Mouse (Mus musculus): ENCODE results near the gene Prr23a2. TPM values are rescaled to one million over a fixed set of nuclear protein-coding genes. Genes with fewer than 3 reads are reported as not detected.
"Not testable (repeated sequence)": the region's sequence is repeated elsewhere in the genome, so short reads cannot be mapped to it uniquely, and the experiment has no call there.

Gene Prr23a2
- polyA plus RNA-seq (2012; rRNA removed): not detected in 2 replicates

GRCm38 (mm10) chr9:98856210-98856609 is at the start of gene Prr23a2:
Gene Prr23a2, plus strand, starts transcription at chr9:98856494.
- 73% methylated on average over 18 of the region's 18 CpGs for WGBS

DNA sequence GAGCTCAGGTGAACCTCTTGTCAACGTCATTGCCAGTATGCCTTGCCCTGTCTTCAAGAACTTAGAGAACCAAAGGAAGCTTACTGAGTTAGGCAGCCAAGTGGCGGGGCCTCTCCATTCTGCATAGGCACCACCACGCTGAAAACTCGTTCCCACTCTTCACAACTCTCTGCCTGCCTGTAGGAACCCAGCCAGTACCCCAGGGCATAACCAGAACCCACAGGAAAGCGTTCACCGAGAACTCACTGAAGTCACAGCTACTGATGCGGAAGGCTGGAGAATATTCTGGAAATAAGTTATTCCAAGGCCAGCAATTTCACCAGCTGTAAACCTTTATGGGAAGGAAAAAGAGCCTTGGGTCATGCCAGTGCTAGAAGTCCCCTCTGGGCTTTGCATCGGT is 48.7 kb upstream of the Prr23a2 start:
- no peak for DNase-seq (ENCODE audit: low read depth, low spot score)
- 83% methylated on average over 8 of the region's 8 CpGs for WGBS

More at GRCm38 (mm10) chr9:98856210-98856609, at the start of gene Prr23a2:
- no peak for DNase-seq (ENCODE audit: low read depth, low spot score)

GRCm38 (mm10) chr9:98809526-98809925 is 46.8 kb upstream of the Prr23a2 start:
- DNase-seq (ENCODE audit: low read depth, low spot score): not testable (repeated sequence)

GRCm38 (mm10) chr9:98816066-98816465 is 40.2 kb upstream of the Prr23a2 start:
- DNase-seq (ENCODE audit: low read depth, low spot score): no peak
- 47% methylated on average over 3 of the region's 3 CpGs for WGBS

More at GRCm38 (mm10) chr9:98809526-98809925, 46.8 kb upstream of the Prr23a2 start:
- 48% methylated on average over 2 of the region's 2 CpGs for WGBS

GRCm38 (mm10) chr9:98817592-98817991 is 38.7 kb upstream of the Prr23a2 start:
- 82% methylated on average over 7 of the region's 7 CpGs for WGBS
- DNase-seq (ENCODE audit: low read depth, low spot score): no peak

- no peak for DNase-seq (ENCODE audit: low read depth, low spot score)
- 65% methylated on average over 5 of the region's 5 CpGs for WGBS
These were observed 37.3 kb upstream of the Prr23a2 start for GRCm38 (mm10) chr9:98818971-98819370.

DNA sequence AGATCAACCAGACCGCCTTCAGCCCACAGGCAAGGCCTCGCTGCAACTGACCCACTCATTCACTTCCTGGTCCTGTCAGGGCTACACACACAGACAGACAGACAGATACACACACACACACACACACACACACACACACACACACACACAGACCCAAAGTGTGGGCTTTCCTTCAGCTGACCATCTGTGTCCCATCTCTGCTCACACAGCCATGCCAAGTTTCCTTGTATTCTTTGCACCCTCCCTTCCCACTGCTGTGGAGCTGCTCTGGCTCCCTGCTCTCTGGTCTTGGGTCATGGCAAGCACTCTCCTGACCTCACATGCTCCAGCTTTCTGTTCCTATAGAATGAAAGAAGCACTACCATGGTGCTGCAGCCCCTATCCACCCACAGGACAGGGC is 36.8 kb upstream of the Prr23a2 start:
- DNase-seq (ENCODE audit: low read depth, low spot score): no peak
- WGBS: 78% methylated on average over 2 of the region's 2 CpGs

DNA sequence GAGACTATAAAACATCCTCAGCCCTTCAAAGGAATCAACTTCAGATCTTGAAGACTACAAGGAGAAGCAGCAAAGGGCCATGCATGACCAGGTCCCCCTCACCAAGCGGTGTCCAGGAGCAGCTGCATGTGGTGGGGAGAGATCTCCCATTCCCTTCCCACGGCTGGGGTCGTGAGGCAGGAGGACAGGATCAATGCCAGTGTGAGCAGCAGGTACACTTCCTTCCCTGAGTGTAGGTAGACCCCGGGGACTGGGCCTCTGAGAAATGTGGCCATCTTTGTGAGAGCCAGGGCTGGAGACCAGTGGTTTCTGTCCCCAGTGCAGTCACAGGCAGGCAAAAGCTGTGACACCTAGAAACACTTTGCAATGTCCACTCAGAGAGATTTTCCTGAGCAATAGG is 35.8 kb upstream of the Prr23a2 start:
- WGBS: 85% methylated on average over 4 of the region's 4 CpGs
- no peak for DNase-seq (ENCODE audit: low read depth, low spot score)

GRCm38 (mm10) chr9:98821067-98821466 is 35.2 kb upstream of the Prr23a2 start:
- no peak for DNase-seq (ENCODE audit: low read depth, low spot score)

GRCm38 (mm10) chr9:98823805-98824204 is 32.5 kb upstream of the Prr23a2 start:
- no peak for DNase-seq (ENCODE audit: low read depth, low spot score)
- 85% methylated on average over 7 of the region's 7 CpGs for WGBS

DNA sequence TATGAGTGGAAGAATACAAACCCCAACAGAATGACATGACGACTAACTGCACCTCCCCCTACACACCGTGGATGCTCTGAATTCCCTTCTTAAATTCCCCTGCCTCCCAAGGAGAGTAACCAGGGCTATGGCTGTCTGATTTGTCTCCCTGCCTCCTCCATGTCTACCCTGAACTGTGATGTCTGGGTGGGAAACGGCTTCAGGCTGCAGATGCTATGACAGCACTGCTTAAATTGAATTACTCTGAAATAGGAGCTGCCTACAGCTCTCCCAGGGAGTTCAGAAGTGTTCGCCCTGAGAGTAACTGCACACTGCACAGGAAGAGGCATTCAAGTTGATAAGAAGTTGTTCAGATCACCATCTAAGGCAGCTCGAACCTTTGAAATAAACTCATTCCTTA is 26.8 kb upstream of the Prr23a2 start:
- no peak for DNase-seq (ENCODE audit: low read depth, low spot score)
- WGBS: 60% methylated on average over 5 of the region's 5 CpGs

- WGBS: 71% methylated on average over 7 of the region's 7 CpGs
These were observed 18.7 kb upstream of the Prr23a2 start for GRCm38 (mm10) chr9:98837537-98838074.

DNA sequence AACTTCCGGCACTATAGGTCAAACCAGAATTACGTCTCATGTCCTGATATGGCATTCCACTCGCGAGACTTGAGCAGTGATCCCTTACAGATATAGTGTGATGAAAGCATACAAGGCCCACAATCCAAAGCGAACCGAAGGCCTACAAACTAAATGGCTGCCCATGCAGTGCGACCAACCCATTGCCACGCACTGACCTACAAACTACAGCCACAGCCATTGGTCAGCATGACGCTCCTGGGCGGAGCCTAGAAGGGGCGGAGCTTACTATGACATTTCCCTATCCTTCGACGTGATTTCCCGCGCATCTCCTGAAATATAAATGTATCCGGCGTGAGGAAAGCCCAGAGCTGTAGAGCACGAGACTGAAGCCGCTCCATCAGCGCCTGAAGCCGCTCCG is 14.2 kb upstream of the Prr23a2 start, which contains the start of gene Prr23a1:
Gene Prr23a1, plus strand, starts transcription at position 387 of the 400 bp plus-strand sequence.
- 53% methylated on average over 22 of the region's 22 CpGs for WGBS
- no peak for DNase-seq (ENCODE audit: low read depth, low spot score)

More at GRCm38 (mm10) chr9:98837537-98838074, 18.7 kb upstream of the Prr23a2 start:
- no peak for DNase-seq (ENCODE audit: low read depth, low spot score)

DNA sequence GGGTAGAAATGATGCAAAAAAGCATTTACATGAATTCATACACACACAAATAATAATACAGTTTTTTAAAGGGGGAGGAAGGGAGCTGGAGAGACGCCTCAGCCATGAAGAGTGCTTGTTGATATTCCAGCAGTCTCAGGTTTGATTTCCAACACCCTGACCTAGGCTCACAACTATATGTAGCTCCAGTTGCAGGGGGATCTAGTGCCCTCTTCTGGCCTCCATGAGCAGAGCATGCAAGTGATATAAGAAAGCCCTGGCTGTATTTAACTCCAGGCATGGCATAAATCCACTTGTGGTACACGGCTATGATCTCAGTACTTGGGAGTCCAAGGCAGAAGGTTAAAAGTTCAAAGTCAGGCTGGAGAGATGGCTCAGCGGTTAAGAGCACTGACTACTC is 7.2 kb downstream of the Prr23a2 start:
- 78% methylated on average over 3 of the region's 3 CpGs for WGBS
- DNase-seq (ENCODE audit: low read depth, low spot score): no peak

- 53% methylated on average over 22 of the region's 22 CpGs for WGBS
- no peak for DNase-seq (ENCODE audit: low read depth, low spot score)
These were observed 8.3 kb downstream of the Prr23a2 start, which contains the start of gene Prr23a3 for GRCm38 (mm10) chr9:98864571-98864970. Gene Prr23a3, plus strand, starts transcription at chr9:98864767.

GRCm38 (mm10) chr9:98901486-98901885 is 45.2 kb downstream of the Prr23a2 start:
- 76% methylated on average over 1 of the region's 1 CpGs for WGBS
- DNase-seq (ENCODE audit: low read depth, low spot score): no peak

GRCm38 (mm10) chr9:98902819-98903218 is 46.5 kb downstream of the Prr23a2 start, which contains the start of gene 7420426K07Rik:
Gene 7420426K07Rik, plus strand, starts transcription at chr9:98903119.
- 87% methylated on average over 2 of the region's 2 CpGs for WGBS

More at GRCm38 (mm10) chr9:98902819-98903218, 46.5 kb downstream of the Prr23a2 start, which contains the start of gene 7420426K07Rik:
- DNase-seq (ENCODE audit: low read depth, low spot score): no peak

Other genes with a start within 250 kb of the Prr23a2 start
- gene Prr23a1, start 14.0 kb upstream of the Prr23a2 start, polyA plus RNA-seq (2012; rRNA removed): not detected in 2 replicates
- gene Prr23a3, start 8.3 kb downstream of the Prr23a2 start, polyA plus RNA-seq (2012; rRNA removed): not detected in 2 replicates
- gene 7420426K07Rik, start 46.6 kb downstream of the Prr23a2 start, polyA plus RNA-seq (2012; rRNA removed): not detected in 2 replicates
- gene Foxl2, start 98.8 kb downstream of the Prr23a2 start, polyA plus RNA-seq (2012; rRNA removed): not detected in 2 replicates
- gene Faim, start 129.9 kb downstream of the Prr23a2 start, polyA plus RNA-seq (2012; rRNA removed): 1.7 and 2.8 TPM in 2 replicates
- gene Gm1123, start 179.2 kb downstream of the Prr23a2 start, polyA plus RNA-seq (2012; rRNA removed): 298 and 304 TPM in 2 replicates